Mouse (Mus musculus) hindbrain, embryonic 10.5 days (tissue): ENCODE measurements at regions not wholly inside any gene's neighbourhood (a gene's known extent, or its start where the extent isn't known, plus 50 kb on each side); places are given as distances from the start of the nearest gene placed in this dataset.

ENCODE experiments used
- DNase-seq: peaks from one replicate; pipeline ENCODE4 v3.0.0-alpha.2; 2017; ENCODE audit warnings: low spot score
- H3K27ac ChIP-seq: fragments of 300-500 bp; sonication (generic); 2 replicates; pipeline ENCODE4 v1.5.1; 2016; ENCODE audit warnings: mild to moderate bottlenecking, moderate library complexity
- H3K27me3 ChIP-seq: fragments of 300-500 bp; sonication (generic); 2 replicates; pipeline ENCODE4 v1.6.1; 2016; ENCODE audit warnings: mild to moderate bottlenecking; ENCODE audit not compliant: poor library complexity, insufficient read depth, severe bottlenecking
- H3K36me3 ChIP-seq: fragments of 300-500 bp; sonication (generic); 2 replicates; pipeline ENCODE4 v1.6.1; 2016; ENCODE audit warnings: mild to moderate bottlenecking, moderate library complexity
- H3K4me1 ChIP-seq: fragments of 300-500 bp; sonication (generic); replicated peaks from 2 replicates; pipeline ENCODE4 v1.6.1; 2016; ENCODE audit warnings: mild to moderate bottlenecking
- H3K4me3 ChIP-seq: fragments of 300-500 bp; sonication (generic); 2 replicates; pipeline ENCODE4 v1.5.1; 2016; ENCODE audit warnings: mild to moderate bottlenecking, moderate library complexity
- H3K9me3 ChIP-seq: fragments of 300-500 bp; sonication (generic); 2 replicates; pipeline ENCODE4 v1.6.1; 2016; ENCODE audit warnings: mild to moderate bottlenecking, moderate library complexity
- WGBS: fragments of 180-500 bp; shearing (Covaris S2); methylation state at CpG from one replicate; pipeline ENCODE4 v1.1.7; 2016; 5-methylcytosine and 5-hydroxymethylcytosine counted together

GRCm38 (mm10) chr9:76734387-76734786, 167.5 kb upstream of the Fam83b start:
- Histone ChIP-seq H3K27ac (no peak overlapping the region), H3K4me1 (no peaks in the 10 kb centered on the region), H3K27me3 (no peaks in the 10 kb centered on the region), H3K4me3 (no peak overlapping the region), H3K9me3 (no peaks in the 10 kb centered on the region), H3K36me3 (no peaks in the 10 kb centered on the region)
- no peak for DNase-seq
- 90% methylated on average over 1 of the region's 1 CpGs for WGBS

- no peaks in the 10 kb centered on the region for H3K27me3 ChIP-seq
Observed at GRCm38 (mm10) chr9:76733812-76734211, 166.9 kb upstream of the Fam83b start.

GRCm38 (mm10) chr9:76722881-76723280, 156.0 kb upstream of the Fam83b start:
- no peaks in the 10 kb centered on the region for H3K27me3 ChIP-seq
- H3K27ac ChIP-seq: no peak overlapping the region
- no peak for DNase-seq
- no peaks in the 10 kb centered on the region for H3K4me1 ChIP-seq
- H3K4me3 ChIP-seq: no peak overlapping the region
- H3K36me3 ChIP-seq: no peaks in the 10 kb centered on the region
- 85% methylated on average over 3 of the region's 3 CpGs for WGBS
- H3K9me3 ChIP-seq: no peaks in the 10 kb centered on the region

More at GRCm38 (mm10) chr9:76733812-76734211, 166.9 kb upstream of the Fam83b start:
- H3K4me3 ChIP-seq: no peak overlapping the region
- H3K27ac ChIP-seq: no peak overlapping the region
- no peak for DNase-seq
- no peaks in the 10 kb centered on the region for H3K4me1 ChIP-seq
- no peaks in the 10 kb centered on the region for H3K36me3 ChIP-seq
- H3K9me3 ChIP-seq: no peaks in the 10 kb centered on the region

- no peak overlapping the region for H3K27ac ChIP-seq
- no peaks in the 10 kb centered on the region for H3K27me3 ChIP-seq
- no peak overlapping the region for H3K4me3 ChIP-seq
- WGBS: 79% methylated on average over 1 of the region's 1 CpGs
- H3K9me3 ChIP-seq: no peaks in the 10 kb centered on the region
- H3K36me3 ChIP-seq: no peaks in the 10 kb centered on the region
- H3K4me1 ChIP-seq: no peaks in the 10 kb centered on the region
- DNase-seq: no peak
Observed at GRCm38 (mm10) chr9:76715852-76716251, 148.9 kb upstream of the Fam83b start.

- no peak for DNase-seq
- Histone ChIP-seq H3K9me3 (no peaks in the 10 kb centered on the region), H3K36me3 (no peaks in the 10 kb centered on the region), H3K4me3 (no peak overlapping the region), H3K4me1 (no peaks in the 10 kb centered on the region), H3K27me3 (no peaks in the 10 kb centered on the region), H3K27ac (no peak overlapping the region)
- WGBS: 64% methylated on average over 1 of the region's 1 CpGs
Observed at GRCm38 (mm10) chr9:76706451-76706850, 139.5 kb upstream of the Fam83b start.

- H3K4me3 ChIP-seq: no peak overlapping the region
- no peaks in the 10 kb centered on the region for H3K9me3 ChIP-seq
- no peaks in the 10 kb centered on the region for H3K36me3 ChIP-seq
- no peak overlapping the region for H3K27ac ChIP-seq
- WGBS: 87% methylated on average over 5 of the region's 5 CpGs
- no peaks in the 10 kb centered on the region for H3K4me1 ChIP-seq
- no peak for DNase-seq
- no peaks in the 10 kb centered on the region for H3K27me3 ChIP-seq
Observed at GRCm38 (mm10) chr9:76705786-76706185, 138.9 kb upstream of the Fam83b start.

- H3K27me3 ChIP-seq: no peaks in the 10 kb centered on the region
- H3K4me1 ChIP-seq: no peaks in the 10 kb centered on the region
- no peak overlapping the region for H3K4me3 ChIP-seq
- no peak for DNase-seq
- H3K27ac ChIP-seq: no peak overlapping the region
- H3K36me3 ChIP-seq: no peaks in the 10 kb centered on the region
- WGBS: 68% methylated on average over 4 of the region's 4 CpGs
- no peaks in the 10 kb centered on the region for H3K9me3 ChIP-seq
Observed at GRCm38 (mm10) chr9:76695547-76695946, 128.6 kb upstream of the Fam83b start.

GRCm38 (mm10) chr9:76692976-76693375, 126.1 kb upstream of the Fam83b start:
- Histone ChIP-seq H3K36me3 (no peaks in the 10 kb centered on the region), H3K9me3 (no peaks in the 10 kb centered on the region), H3K27me3 (no peaks in the 10 kb centered on the region), H3K4me1 (no peaks in the 10 kb centered on the region), H3K4me3 (no peak overlapping the region), H3K27ac (no peak overlapping the region)
- DNase-seq: no peak
- 83% methylated on average over 4 of the region's 4 CpGs for WGBS

GRCm38 (mm10) chr9:76660848-76661247, 93.9 kb upstream of the Fam83b start:
- H3K27ac ChIP-seq: no peak overlapping the region
- WGBS: 23% methylated on average over 3 of the region's 3 CpGs
- peak; percentile 62 for DNase-seq

GRCm38 (mm10) chr9:76659798-76660197, 92.9 kb upstream of the Fam83b start:
- DNase-seq: no peak
- 39% methylated on average over 3 of the region's 3 CpGs for WGBS
- Histone ChIP-seq H3K27me3 (no peaks in the 10 kb centered on the region), H3K9me3 (no peaks in the 10 kb centered on the region), H3K36me3 (no peaks in the 10 kb centered on the region), H3K4me3 (no peak overlapping the region), H3K4me1 (peaks cover 5% of the 10 kb centered on the region; the same call in 1 of the 2 replicates), H3K27ac (no peak overlapping the region)

More at GRCm38 (mm10) chr9:76660848-76661247, 93.9 kb upstream of the Fam83b start:
- no peaks in the 10 kb centered on the region for H3K36me3 ChIP-seq
- H3K9me3 ChIP-seq: no peaks in the 10 kb centered on the region
- H3K4me1 ChIP-seq: peaks cover 5% of the 10 kb centered on the region; the same call in 1 of the 2 replicates
- H3K27me3 ChIP-seq: no peaks in the 10 kb centered on the region
- no peak overlapping the region for H3K4me3 ChIP-seq

- WGBS: 83% methylated on average over 2 of the region's 2 CpGs
Observed at GRCm38 (mm10) chr9:76653311-76653710, 86.4 kb upstream of the Fam83b start.

GRCm38 (mm10) chr9:76649484-76649883, 82.6 kb upstream of the Fam83b start:
- DNase-seq: no peak
- Histone ChIP-seq H3K9me3 (no peaks in the 10 kb centered on the region), H3K27ac (no peak overlapping the region), H3K4me3 (no peak overlapping the region), H3K4me1 (no peaks in the 10 kb centered on the region), H3K27me3 (no peaks in the 10 kb centered on the region), H3K36me3 (no peaks in the 10 kb centered on the region)
- 86% methylated on average over 1 of the region's 1 CpGs for WGBS

More at GRCm38 (mm10) chr9:76653311-76653710, 86.4 kb upstream of the Fam83b start:
- Histone ChIP-seq H3K27me3 (no peaks in the 10 kb centered on the region), H3K9me3 (no peaks in the 10 kb centered on the region), H3K4me3 (no peak overlapping the region), H3K36me3 (no peaks in the 10 kb centered on the region), H3K27ac (no peak overlapping the region), H3K4me1 (no peaks in the 10 kb centered on the region)
- DNase-seq: no peak

- H3K36me3 ChIP-seq: no peaks in the 10 kb centered on the region
- no peaks in the 10 kb centered on the region for H3K4me1 ChIP-seq
- H3K4me3 ChIP-seq: no peak overlapping the region
- H3K27ac ChIP-seq: no peak overlapping the region
- H3K27me3 ChIP-seq: no peaks in the 10 kb centered on the region
- H3K9me3 ChIP-seq: no peaks in the 10 kb centered on the region
- no peak for DNase-seq
Observed at GRCm38 (mm10) chr9:76646383-76646782, 79.5 kb upstream of the Fam83b start.
